Mouse (Mus musculus) neural tube, postnatal 0 days (tissue): ENCODE data around the gene Gpr37. TPM values are rescaled to one million over a fixed set of nuclear protein-coding genes. Genes with fewer than 3 reads are reported as not detected.

ENCODE experiments used
- polyA plus RNA-seq: library from polyadenylated mRNA; unstranded; fragments of >200 nt; fragmentation: Nextera tagmentation; extraction: Ambion mirVana; gene quantifications from 2 replicates; pipeline ENCODE4 v1.2.1, GENCODE M21; 2015

The Gpr37 gene
- polyA plus RNA-seq: 5.6 and 6.1 TPM in 2 replicates

GRCm38 (mm10) chr6:25690629-25691028 is at the start of gene Gpr37:
TSS of gene Gpr37 (minus strand) at chr6:25690729.

Other genes with a start within 250 kb of the Gpr37 start
- gene Pot1a, start 118.5 kb upstream of the Gpr37 start, polyA plus RNA-seq: 20.1 and 20.8 TPM in 2 replicates